Mouse (Mus musculus) MEL (cell line): ENCODE measurements at regions not wholly inside any gene's neighbourhood (a gene's known extent, or its start where the extent isn't known, plus 50 kb on each side); places are given as distances from the start of the nearest gene placed in this dataset.

Experiments used
- DNase-seq: peaks from one replicate; pipeline ENCODE4 v3.0.0; 2011; ENCODE audit warnings: low read depth, low spot score
- H3K27ac ChIP-seq: 2 replicates; pipeline ENCODE4 v1.5.1; 2012; ENCODE audit warnings: low read depth, mild to moderate bottlenecking, control low read depth, low read length, moderate library complexity; ENCODE audit not compliant: control insufficient read depth
- H3K27me3 ChIP-seq, 2 experiments: fragments of 150-350 bp in 1 of 2; sonication (generic) in 1 of 2; 2 replicates each; pipeline ENCODE4 v1.6.1; 2012; ENCODE audit warnings: low read length in 2 of 2, mild to moderate bottlenecking in 2 of 2, improper control_type of control experiment in 1 of 2, moderate library complexity in 1 of 2; ENCODE audit not compliant: insufficient read depth in 2 of 2, control insufficient read depth in 1 of 2
- H3K36me3 ChIP-seq, 2 experiments: 2 replicates each; pipeline ENCODE4 v1.6.1; 2012 to 2014; ENCODE audit warnings: low read length in 2 of 2, improper control_type of control experiment in 1 of 2, inconsistent platforms in 1 of 2, mild to moderate bottlenecking in 1 of 2; ENCODE audit not compliant: insufficient read depth in 2 of 2, control insufficient read depth in 1 of 2
- H3K4me1 ChIP-seq, 2 experiments: fragments of 150-350 bp in 1 of 2; sonication (generic) in 1 of 2; 2 replicates each; pipeline ENCODE4 v1.6.1; 2012; ENCODE audit warnings: low read length in 2 of 2, improper control_type of control experiment in 1 of 2, mild to moderate bottlenecking in 1 of 2; ENCODE audit not compliant: insufficient read depth in 2 of 2, control insufficient read depth in 1 of 2
- H3K4me3 ChIP-seq, 2 experiments: fragments of 150-350 bp in 1 of 2; sonication (generic) in 1 of 2; 2 replicates each; pipeline ENCODE4 v1.5.1; 2012; ENCODE audit warnings: low read depth in 2 of 2, low read length in 2 of 2, mild to moderate bottlenecking in 2 of 2, moderate library complexity in 2 of 2, control low read depth in 1 of 2, improper control_type of control experiment in 1 of 2; ENCODE audit not compliant: control insufficient read depth in 1 of 2, insufficient read depth in 1 of 2
- H3K79me2 ChIP-seq: 2 replicates; pipeline ENCODE4 v1.6.1; 2012; ENCODE audit warnings: mild to moderate bottlenecking, low read length, moderate library complexity; ENCODE audit not compliant: control insufficient read depth, poor library complexity, insufficient read depth
- H3K9ac ChIP-seq: 2 replicates; pipeline ENCODE4 v1.6.1; 2012; ENCODE audit warnings: low read depth, mild to moderate bottlenecking, control low read depth, low read length, moderate library complexity; ENCODE audit not compliant: control insufficient read depth, poor library complexity, severe bottlenecking
- H3K9me3 ChIP-seq: fragments of 150-350 bp; sonication (generic); replicated peaks from 2 replicates; pipeline ENCODE4 v1.6.1; 2012; ENCODE audit warnings: mild to moderate bottlenecking, low read length, improper control_type of control experiment, moderate library complexity; ENCODE audit not compliant: insufficient read depth
- ELF1 ChIP-seq: IDR thresholded peaks from 2 replicates; pipeline ENCODE4 v1.6.1; 2014; ENCODE audit warnings: low read depth, mild to moderate bottlenecking, inconsistent platforms, low read length, improper control_type of control experiment, moderate library complexity
- GABPA ChIP-seq: IDR thresholded peaks from 2 replicates; pipeline ENCODE4 v1.6.1; 2012; ENCODE audit warnings: low read depth, mild to moderate bottlenecking, inconsistent platforms, low read length, improper control_type of control experiment, moderate library complexity
- JUND ChIP-seq: IDR thresholded peaks from 2 replicates; pipeline ENCODE4 v1.6.1; 2011; ENCODE audit warnings: low read depth, mild to moderate bottlenecking, improper control_type of control experiment, low read length
- MAFK ChIP-seq: IDR thresholded peaks from 2 replicates; pipeline ENCODE4 v1.6.1; 2011; ENCODE audit warnings: low read depth, mild to moderate bottlenecking, low read length, improper control_type of control experiment, borderline replicate concordance
- MAX ChIP-seq: IDR thresholded peaks from 2 replicates; pipeline ENCODE4 v1.6.1; 2011; ENCODE audit warnings: low read length, improper control_type of control experiment
- MAZ ChIP-seq: IDR thresholded peaks from 2 replicates; pipeline ENCODE4 v1.6.1; 2012; ENCODE audit warnings: low read depth, mild to moderate bottlenecking, inconsistent platforms, low read length, improper control_type of control experiment
- MEF2A ChIP-seq: IDR thresholded peaks from 2 replicates; pipeline ENCODE4 v1.6.1; 2014; ENCODE audit warnings: low read depth, mild to moderate bottlenecking, inconsistent platforms, low read length, improper control_type of control experiment; ENCODE audit not compliant: poor library complexity, insufficient replicate concordance, severe bottlenecking; ENCODE audit errors: extremely low read depth
- NELFE ChIP-seq: IDR thresholded peaks from 2 replicates; pipeline ENCODE4 v1.6.1; 2011; ENCODE audit warnings: low read depth, low read length, improper control_type of control experiment
- POLR2A ChIP-seq, 2 experiments: IDR thresholded peaks; 2 replicates each; pipeline ENCODE4 v1.6.1; 2011 to 2012; ENCODE audit warnings: low read length in 2 of 2, mild to moderate bottlenecking in 2 of 2, control low read depth in 1 of 2, improper control_type of control experiment in 1 of 2, low read depth in 1 of 2, moderate library complexity in 1 of 2; ENCODE audit not compliant: control insufficient read depth in 1 of 2, insufficient read depth in 1 of 2, poor library complexity in 1 of 2
- POLR2AphosphoS5 ChIP-seq: IDR thresholded peaks from 2 replicates; pipeline ENCODE4 v1.6.1; 2012; ENCODE audit warnings: low read depth, borderline replicate concordance, mild to moderate bottlenecking, inconsistent platforms, low read length, moderate library complexity, mixed read lengths
- RAD21 ChIP-seq: IDR thresholded peaks from 2 replicates; pipeline ENCODE4 v1.6.1; 2011; ENCODE audit warnings: mild to moderate bottlenecking, low read depth, low read length, improper control_type of control experiment
- RCOR1 ChIP-seq: IDR thresholded peaks from 2 replicates; pipeline ENCODE4 v1.6.1; 2012; ENCODE audit warnings: low read depth, mild to moderate bottlenecking, inconsistent platforms, low read length, improper control_type of control experiment
- SMC3 ChIP-seq: IDR thresholded peaks from 2 replicates; pipeline ENCODE4 v1.6.1; 2011; ENCODE audit warnings: low read depth, low read length, improper control_type of control experiment
- USF2 ChIP-seq, 2 experiments: IDR thresholded peaks; 2 replicates each; pipeline ENCODE4 v1.6.1; 2011 to 2012; ENCODE audit warnings: improper control_type of control experiment in 2 of 2, low read length in 2 of 2, borderline replicate concordance in 1 of 2, inconsistent platforms in 1 of 2, low read depth in 1 of 2, mild to moderate bottlenecking in 1 of 2; ENCODE audit not compliant: insufficient read depth in 1 of 2
- ZC3H11A ChIP-seq: IDR thresholded peaks from 2 replicates; pipeline ENCODE4 v1.6.1; 2012; ENCODE audit warnings: low read depth, mild to moderate bottlenecking, inconsistent platforms, low read length, improper control_type of control experiment
- ZKSCAN1 ChIP-seq: IDR thresholded peaks from 2 replicates; pipeline ENCODE4 v1.6.1; 2012; ENCODE audit warnings: low read depth, mild to moderate bottlenecking, inconsistent platforms, low read length, improper control_type of control experiment, moderate library complexity
- ZMIZ1 ChIP-seq: IDR thresholded peaks from 2 replicates; pipeline ENCODE4 v1.6.1; 2012; ENCODE audit warnings: low read depth, mild to moderate bottlenecking, inconsistent platforms, low read length, improper control_type of control experiment, moderate library complexity
- ZNF384 ChIP-seq: IDR thresholded peaks from 2 replicates; pipeline ENCODE4 v1.6.1; 2012; ENCODE audit warnings: low read depth, mild to moderate bottlenecking, inconsistent platforms, low read length, improper control_type of control experiment

- no peak overlapping the region for H3K9ac ChIP-seq
- TF ChIP-seq POLR2AphosphoS5 (no peak), MAZ (no peak), POLR2A (IDR thresholded peaks at IDR 0.05; ENCODE audit: control insufficient read depth in 1 of 2, insufficient read depth in 1 of 2, low read depth in 1 of 2, low read length in 2 of 2, poor library complexity in 1 of 2) (no peak), MAFK (no peak), ZNF384 (no peak), ELF1 (no peak), NELFE (no peak), SMC3 (no peak), JUND (no peak), GABPA (no peak), ZMIZ1 (no peak), ZKSCAN1 (no peak), RCOR1 (no peak), USF2 (IDR thresholded peaks at IDR 0.05; ENCODE audit: borderline replicate concordance in 1 of 2, insufficient read depth in 1 of 2, low read depth in 1 of 2, low read length in 2 of 2) (no peak), MAX (no peak), RAD21 (no peak), MEF2A (no peak)
These were observed 2531.4 kb downstream of the Poteg start for GRCm38 (mm10) chr8:29978585-29979505.

GRCm38 (mm10) chr8:29992549-29992948 lies 2545.1 kb downstream of the Poteg start:
- Histone ChIP-seq H3K27ac (no peak overlapping the region), H3K27me3 (no peaks in the 10 kb centered on the region)
- TF ChIP-seq SMC3 = no peak
- TF ChIP-seq ZC3H11A = no peak
- TF ChIP-seq, all 39 proteins: peak for 0
- Histone ChIP-seq H3K9ac (no peak overlapping the region), H3K4me1 (no peaks in the 10 kb centered on the region), H3K79me2 (no peaks in the 10 kb centered on the region), H3K36me3 (no peaks in the 10 kb centered on the region), H3K9me3 (no peaks in the 10 kb centered on the region), H3K4me3 (no peak overlapping the region)
- no peak for DNase-seq

More at GRCm38 (mm10) chr8:29978585-29979505, 2531.4 kb downstream of the Poteg start:
- Histone ChIP-seq H3K79me2 (no peaks in the 10 kb centered on the region), H3K27me3 (no peaks in the 10 kb centered on the region), H3K27ac (no peak overlapping the region), H3K4me1 (no peaks in the 10 kb centered on the region), H3K4me3 (no peak overlapping the region), H3K9me3 (no peaks in the 10 kb centered on the region), H3K36me3 (no peaks in the 10 kb centered on the region)
- DNase-seq = no peak
